Mouse (Mus musculus) kidney, adult 2 months (tissue): ENCODE data around the gene S1pr3.

ENCODE experiments used
- CTCF ChIP-seq: fragments of 200-500 bp; conservative IDR thresholded peaks from 2 replicates; pipeline ENCODE4 v1.5.1; 2011; ENCODE audit warnings: low read depth, mild to moderate bottlenecking, control low read depth, low read length, moderate library complexity, mixed read lengths; ENCODE audit not compliant: insufficient read depth, insufficient read length
- POLR2A ChIP-seq: fragments of 200-500 bp; IDR thresholded peaks from one replicate; pipeline ENCODE4 v1.6.1; 2011; ENCODE audit warnings: low read depth, low read length, control low read depth

DNA sequence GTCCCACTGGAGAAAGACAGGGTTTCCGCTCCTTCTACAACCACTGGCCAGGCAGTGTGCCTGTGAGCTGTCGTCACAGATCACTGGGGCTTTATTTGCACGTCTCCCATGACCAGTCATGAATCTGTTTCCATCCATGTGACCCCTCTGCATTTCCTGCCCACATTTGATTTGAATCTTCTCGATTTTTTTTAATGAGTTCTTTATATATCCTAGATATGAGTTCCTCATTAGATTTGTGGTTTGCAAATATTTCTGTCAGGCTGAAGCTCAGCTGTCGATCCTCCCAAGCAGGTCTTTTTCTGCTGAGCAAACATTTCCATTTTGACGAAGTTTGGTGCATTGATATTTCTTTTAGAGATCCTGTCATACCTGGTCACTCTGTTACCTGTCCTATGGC, 10.6 kb upstream of the S1pr3 start:
- no peak for TF ChIP-seq POLR2A
- TF ChIP-seq CTCF, result no peak
